Mouse (Mus musculus) midbrain, embryonic 11.5 days (tissue): Measurements from ENCODE around the gene Gzmk. TPM values are rescaled to one million over a fixed set of nuclear protein-coding genes. Genes with fewer than 3 reads are reported as not detected.

Experiments used
- ATAC-seq: fragments of 200-750 bp; cut with Nextera tagmentation; 2 replicates; pipeline ENCODE4 v1.8.0; 2017; ENCODE audit warnings: moderate TSS enrichment, moderate library complexity; ENCODE audit not compliant: low FRiP score
- DNase-seq: peaks from one replicate; pipeline ENCODE4 v3.0.0; 2015; ENCODE audit warnings: low spot score; ENCODE audit errors: missing footprints
- H3K27ac ChIP-seq: fragments of 300-500 bp; sonication (generic); 2 replicates; pipeline ENCODE4 v1.5.1; 2014; ENCODE audit warnings: low read depth, low read length
- H3K27me3 ChIP-seq: fragments of 300-500 bp; sonication (generic); 2 replicates; pipeline ENCODE4 v1.6.1; 2014; ENCODE audit warnings: mild to moderate bottlenecking, low read length, moderate library complexity, mixed read lengths; ENCODE audit not compliant: control insufficient read depth, insufficient read depth
- H3K36me3 ChIP-seq: fragments of 300-500 bp; sonication (generic); 2 replicates; pipeline ENCODE4 v1.6.1; 2014; ENCODE audit warnings: mild to moderate bottlenecking, low read length, moderate library complexity, mixed read lengths; ENCODE audit not compliant: control insufficient read depth, insufficient read depth
- H3K4me1 ChIP-seq: fragments of 300-500 bp; sonication (generic); 2 replicates; pipeline ENCODE4 v1.6.1; 2014; ENCODE audit warnings: low read length; ENCODE audit not compliant: control insufficient read depth, insufficient read depth
- H3K4me2 ChIP-seq: fragments of 300-500 bp; sonication (generic); 2 replicates; pipeline ENCODE4 v1.6.1; 2014; ENCODE audit warnings: mild to moderate bottlenecking, moderate library complexity
- H3K4me3 ChIP-seq: fragments of 300-500 bp; sonication (generic); 2 replicates; pipeline ENCODE4 v1.5.1; 2014; ENCODE audit warnings: low read depth, low read length
- H3K9ac ChIP-seq: fragments of 300-500 bp; sonication (generic); 2 replicates; pipeline ENCODE4 v1.6.1; 2014; ENCODE audit warnings: low read length
- H3K9me3 ChIP-seq: fragments of 300-500 bp; sonication (generic); 2 replicates; pipeline ENCODE4 v1.6.1; 2016; ENCODE audit warnings: low read length; ENCODE audit not compliant: control insufficient read depth
- WGBS: fragments of 180-500 bp; shearing (Covaris S2); extraction: QIAGEN DNeasy Blood & Tissue Kit; methylation state at CpG from one replicate; pipeline ENCODE4 v1.1.7; 2014; 5-methylcytosine and 5-hydroxymethylcytosine counted together
- polyA plus RNA-seq: library from polyadenylated mRNA; unstranded; fragments of >200 nt; fragmentation: Nextera tagmentation; extraction: Ambion mirVana; gene quantifications from 2 replicates; pipeline ENCODE4 v1.2.1, GENCODE M21; 2014

Gene Gzmk
- polyA plus RNA-seq, 1 experiment from 2014 or later, result not detected

GRCm38 (mm10) chr13:113197872-113198502, 27.7 kb downstream of the Gzmk start:
- H3K9me3 ChIP-seq, result no peaks in the 10 kb centered on the region
- no peak overlapping the region for H3K27ac ChIP-seq
- H3K4me3 ChIP-seq, result no peak overlapping the region
- H3K36me3 ChIP-seq, result no peaks in the 10 kb centered on the region
- 68% methylated on average over 9 of the region's 9 CpGs for WGBS
- no peak for DNase-seq
- H3K4me1 ChIP-seq, result peaks cover 9% of the 10 kb centered on the region; the same call in 1 of the 2 replicates
- no peaks in the 10 kb centered on the region for H3K27me3 ChIP-seq
- ATAC-seq, result no peak
- no peak overlapping the region for H3K4me2 ChIP-seq
- no peak overlapping the region for H3K9ac ChIP-seq

- peak; percentile 87 for DNase-seq
- no peaks in the 10 kb centered on the region for H3K27me3 ChIP-seq
- no peak overlapping the region for H3K4me2 ChIP-seq
- no peak overlapping the region for H3K9ac ChIP-seq
- no peaks in the 10 kb centered on the region for H3K36me3 ChIP-seq
- peaks cover 9% of the 10 kb centered on the region; the same call in 1 of the 2 replicates for H3K4me1 ChIP-seq
- WGBS, result 22% methylated on average over 13 of the region's 13 CpGs
- ATAC-seq, result peak; percentile 63
- no peaks in the 10 kb centered on the region for H3K9me3 ChIP-seq
- H3K4me3 ChIP-seq, result no peak overlapping the region
- H3K27ac ChIP-seq, result no peak overlapping the region
Observed at GRCm38 (mm10) chr13:113196808-113197674, 28.7 kb downstream of the Gzmk start.

GRCm38 (mm10) chr13:113183720-113184119, 42.0 kb downstream of the Gzmk start:
- DNase-seq (no peak), ATAC-seq (no peak)
- Histone ChIP-seq H3K27ac (no peak overlapping the region), H3K4me2 (no peak overlapping the region), H3K27me3 (no peaks in the 10 kb centered on the region), H3K9me3 (no peaks in the 10 kb centered on the region; the same call in 1 of the 2 replicates), H3K36me3 (no peaks in the 10 kb centered on the region), H3K4me1 (no peaks in the 10 kb centered on the region; the same call in 1 of the 2 replicates), H3K4me3 (no peak overlapping the region), H3K9ac (no peak overlapping the region)
- WGBS, result 94% methylated on average over 4 of the region's 4 CpGs

- no peaks in the 10 kb centered on the region for H3K36me3 ChIP-seq
- H3K9me3 ChIP-seq, result no peaks in the 10 kb centered on the region; the same call in 1 of the 2 replicates
- no peak overlapping the region for H3K4me2 ChIP-seq
- ATAC-seq (no peak), DNase-seq (no peak)
- no peaks in the 10 kb centered on the region; the same call in 1 of the 2 replicates for H3K4me1 ChIP-seq
- no peak overlapping the region for H3K9ac ChIP-seq
- no peaks in the 10 kb centered on the region for H3K27me3 ChIP-seq
- no peak overlapping the region for H3K27ac ChIP-seq
- no peak overlapping the region for H3K4me3 ChIP-seq
- WGBS, result 80% methylated on average over 8 of the region's 8 CpGs
Observed at GRCm38 (mm10) chr13:113183310-113183709, 42.4 kb downstream of the Gzmk start.

GRCm38 (mm10) chr13:113174162-113174561, 51.5 kb downstream of the Gzmk start:
- Histone ChIP-seq H3K4me1 (no peaks in the 10 kb centered on the region), H3K9ac (no peak overlapping the region), H3K36me3 (no peaks in the 10 kb centered on the region), H3K27me3 (no peaks in the 10 kb centered on the region), H3K4me3 (no peak overlapping the region), H3K27ac (no peak overlapping the region), H3K9me3 (no peaks in the 10 kb centered on the region), H3K4me2 (no peak overlapping the region)
- no peak for DNase-seq
- WGBS, result 83% methylated on average over 6 of the region's 6 CpGs
- ATAC-seq, result no peak

GRCm38 (mm10) chr13:113170256-113170655, 55.5 kb downstream of the Gzmk start:
- H3K9me3 ChIP-seq, result no peaks in the 10 kb centered on the region
- no peak overlapping the region for H3K27ac ChIP-seq
- no peak for ATAC-seq
- DNase-seq, result no peak
- H3K4me3 ChIP-seq, result no peak overlapping the region
- H3K27me3 ChIP-seq, result no peaks in the 10 kb centered on the region
- H3K4me1 ChIP-seq, result no peaks in the 10 kb centered on the region
- no peak overlapping the region for H3K9ac ChIP-seq
- H3K4me2 ChIP-seq, result no peak overlapping the region
- no peaks in the 10 kb centered on the region for H3K36me3 ChIP-seq

GRCm38 (mm10) chr13:113168018-113168534, 57.6 kb downstream of the Gzmk start:
- DNase-seq (no peak), ATAC-seq (no peak)
- H3K4me1 ChIP-seq, result no peaks in the 10 kb centered on the region
- no peaks in the 10 kb centered on the region for H3K9me3 ChIP-seq
- no peak overlapping the region for H3K4me2 ChIP-seq
- no peak overlapping the region for H3K9ac ChIP-seq
- no peak overlapping the region for H3K4me3 ChIP-seq
- no peaks in the 10 kb centered on the region for H3K36me3 ChIP-seq
- WGBS, result 86% methylated on average over 9 of the region's 9 CpGs
- no peaks in the 10 kb centered on the region for H3K27me3 ChIP-seq
- no peak overlapping the region for H3K27ac ChIP-seq

GRCm38 (mm10) chr13:113164252-113165005, 61.3 kb downstream of the Gzmk start:
- 93% methylated on average over 5 of the region's 5 CpGs for WGBS
- Histone ChIP-seq H3K4me3 (no peak overlapping the region), H3K4me2 (no peak overlapping the region), H3K27ac (no peak overlapping the region), H3K4me1 (no peaks in the 10 kb centered on the region), H3K27me3 (no peaks in the 10 kb centered on the region), H3K9me3 (no peaks in the 10 kb centered on the region), H3K36me3 (no peaks in the 10 kb centered on the region), H3K9ac (no peak overlapping the region)
- ATAC-seq, result no peak
- no peak for DNase-seq
